Mouse (Mus musculus) erythroblast, embryonic 14.5 days (primary cell): ENCODE data around the gene Olfr275.

Experiments used
- GATA1 ChIP-seq: IDR thresholded peaks from 2 replicates; pipeline ENCODE4 v1.6.1; 2012; ENCODE audit warnings: low read length, inconsistent platforms, mixed read lengths
- TAL1 ChIP-seq: IDR thresholded peaks from 3 replicates; pipeline ENCODE4 v1.6.1; 2012; ENCODE audit warnings: low read length, inconsistent platforms, mixed read lengths

- TF ChIP-seq GATA1 (no peak), TAL1 (no peak)
These were observed 34.7 kb downstream of the Olfr275 start for GRCm38 (mm10) chr4:52849039-52849635.
